Mouse (Mus musculus): ENCODE data around the gene Zmiz2.

DNA sequence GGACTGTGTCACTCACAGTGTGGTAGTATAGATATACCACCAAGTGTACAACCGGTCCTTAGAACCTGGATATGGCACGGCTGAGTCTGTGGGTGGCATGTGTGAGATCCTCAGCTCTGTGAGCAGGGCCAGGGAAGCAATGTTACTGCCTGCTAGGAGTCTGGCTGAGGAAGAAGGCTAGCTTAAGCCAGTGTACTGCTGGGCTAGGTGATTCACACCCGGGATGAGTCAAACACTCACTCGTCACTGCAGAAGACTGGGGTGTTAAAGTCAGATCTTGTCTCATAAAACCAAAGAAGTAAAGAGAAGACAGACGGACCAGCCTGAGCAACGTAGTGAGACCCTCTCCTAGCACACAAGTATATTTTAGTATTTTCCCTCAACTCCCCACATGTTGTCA, 8.0 kb upstream of the Zmiz2 start:
- no peak for TF ChIP-seq CTCF (IDR thresholded peaks at IDR 0.05; ENCODE audit: low read depth)
- no peak for TF ChIP-seq EP300 (IDR thresholded peaks at IDR 0.05; ENCODE audit: low read depth)
